Mouse (Mus musculus): ENCODE measurements around the gene Vars.
A peak's percentile ranks its signal among the peaks of the same experiment; 100 is the strongest.
"Not testable (repeated sequence)": the region's sequence is repeated elsewhere in the genome, so short reads cannot be mapped to it uniquely, and the experiment has no call there.

Vars gene

DNA sequence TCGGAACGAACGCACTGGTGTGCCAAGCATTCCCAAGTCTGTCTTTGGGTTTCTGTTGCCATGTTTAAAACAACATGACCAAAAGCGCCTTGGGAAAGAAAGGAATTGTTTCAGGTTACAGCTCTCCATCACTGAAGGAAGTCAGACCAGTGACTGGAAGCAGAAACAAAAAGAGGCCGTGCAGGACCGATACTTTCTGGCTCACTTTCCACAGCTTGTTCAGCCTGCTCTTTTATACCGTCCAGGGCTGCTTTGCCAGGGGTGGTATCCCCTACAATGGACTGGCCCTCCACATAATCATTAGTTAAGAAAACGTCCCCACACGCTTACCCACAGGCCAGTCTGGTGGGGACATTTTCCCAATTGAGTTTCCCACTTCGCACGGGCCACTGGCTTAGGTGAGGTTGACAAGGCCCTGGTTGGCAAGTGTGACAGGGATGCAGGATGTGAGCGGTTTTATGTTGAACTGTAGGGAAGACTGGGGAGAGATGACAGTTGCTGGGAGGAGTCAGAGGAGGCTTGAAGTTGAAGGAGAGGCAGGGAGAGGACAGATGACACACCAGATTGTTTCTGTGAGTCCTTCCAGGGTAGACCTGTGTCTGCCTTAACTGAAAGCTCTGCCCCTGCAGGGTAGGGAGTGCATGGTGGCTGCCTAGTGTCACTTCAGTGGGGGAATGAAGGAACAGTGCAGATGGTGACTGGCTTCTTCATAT is 1.5 kb downstream of the Vars start:
- no peak for DNase-seq (ENCODE audit: extremely low read depth, low read depth, low spot score)

DNA sequence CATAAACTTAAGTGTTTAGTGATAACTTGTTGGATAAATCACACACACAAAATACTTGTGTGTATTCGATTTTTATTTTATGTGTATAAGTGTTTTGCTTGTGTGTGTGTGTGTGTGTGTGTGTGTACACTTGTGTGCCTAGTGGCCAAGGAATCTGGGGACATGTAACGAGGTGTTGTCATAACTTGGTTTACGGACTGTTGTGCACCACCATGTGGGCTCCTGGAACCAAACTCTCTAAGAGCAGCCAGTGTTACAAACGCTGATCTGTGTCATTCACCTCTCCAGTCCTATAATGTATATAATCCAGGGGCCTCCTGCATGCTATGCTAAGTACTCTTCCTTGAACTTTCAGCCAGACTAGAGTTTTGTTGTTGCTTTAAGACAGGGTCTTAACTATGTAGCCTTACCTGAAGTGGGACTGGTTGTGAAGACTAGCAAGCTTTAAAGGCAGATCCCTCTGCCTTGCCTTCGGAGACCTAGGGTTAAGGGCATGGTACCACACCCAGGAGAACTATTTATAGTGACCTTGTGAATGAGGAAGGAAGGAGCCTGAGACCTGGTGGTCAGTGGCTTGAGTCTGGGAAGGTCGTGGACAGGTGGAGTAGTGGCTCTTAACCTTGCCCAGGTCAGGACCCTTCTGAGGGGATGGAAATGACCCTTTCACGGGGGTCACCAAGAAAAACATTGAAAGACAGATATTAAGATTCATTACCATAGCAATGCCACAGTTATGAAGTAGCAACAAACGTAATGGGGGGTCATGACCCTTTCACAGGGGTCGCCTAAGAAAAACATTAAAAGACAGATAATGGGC is 2.4 kb downstream of the Vars start:
- no peak for DNase-seq (ENCODE audit: extremely low read depth, low read depth, low spot score)

DNA sequence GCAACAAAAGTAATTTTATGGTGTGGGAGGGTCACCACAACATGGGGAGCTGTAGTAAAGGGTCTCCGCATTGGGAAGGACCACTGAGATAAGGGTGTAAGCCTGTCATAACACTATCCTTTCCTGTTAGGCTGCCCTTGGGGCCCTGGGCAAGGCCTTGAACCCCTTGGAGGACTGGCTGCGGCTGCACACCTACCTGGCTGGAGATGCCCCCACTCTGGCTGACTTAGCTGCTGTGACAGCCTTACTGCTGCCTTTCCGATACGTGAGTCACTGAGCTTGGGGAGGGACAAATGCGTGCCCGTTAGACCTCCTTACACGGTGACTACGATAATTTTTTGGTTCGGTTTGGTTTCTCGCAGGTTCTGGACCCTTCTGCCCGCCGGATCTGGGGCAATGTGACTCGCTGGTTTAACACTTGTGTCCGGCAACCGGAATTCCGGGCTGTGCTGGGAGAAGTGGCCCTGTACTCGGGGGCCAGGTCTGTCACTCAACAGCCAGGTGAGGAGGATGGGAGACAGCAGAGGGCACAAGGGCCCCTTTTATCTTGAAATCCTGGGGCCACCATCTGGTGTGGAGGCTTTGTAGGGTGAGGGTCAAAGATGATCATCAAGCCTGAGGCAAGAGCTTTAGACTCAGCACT is 3.4 kb downstream of the Vars start:
- no peak for DNase-seq (ENCODE audit: extremely low read depth, low read depth, low spot score)

DNA sequence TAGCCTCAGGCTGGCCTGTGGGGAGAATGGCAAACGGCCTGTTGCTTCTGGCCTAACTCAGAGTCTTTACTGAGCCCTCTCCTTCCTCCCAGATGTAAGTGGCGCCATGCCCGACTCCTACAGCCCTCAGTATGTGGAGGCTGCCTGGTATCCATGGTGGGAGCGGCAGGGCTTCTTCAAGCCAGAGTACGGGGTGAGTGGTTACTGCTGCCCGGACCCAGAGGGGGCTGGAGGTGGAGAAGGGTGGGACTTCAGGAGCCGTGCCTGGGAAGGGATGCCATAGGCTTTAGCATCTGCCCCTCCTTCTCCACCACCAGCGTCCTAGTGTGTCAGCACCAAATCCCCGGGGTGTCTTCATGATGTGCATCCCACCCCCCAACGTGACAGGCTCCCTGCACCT is 4.4 kb downstream of the Vars start:
- no peak for DNase-seq (ENCODE audit: extremely low read depth, low read depth, low spot score)

DNA sequence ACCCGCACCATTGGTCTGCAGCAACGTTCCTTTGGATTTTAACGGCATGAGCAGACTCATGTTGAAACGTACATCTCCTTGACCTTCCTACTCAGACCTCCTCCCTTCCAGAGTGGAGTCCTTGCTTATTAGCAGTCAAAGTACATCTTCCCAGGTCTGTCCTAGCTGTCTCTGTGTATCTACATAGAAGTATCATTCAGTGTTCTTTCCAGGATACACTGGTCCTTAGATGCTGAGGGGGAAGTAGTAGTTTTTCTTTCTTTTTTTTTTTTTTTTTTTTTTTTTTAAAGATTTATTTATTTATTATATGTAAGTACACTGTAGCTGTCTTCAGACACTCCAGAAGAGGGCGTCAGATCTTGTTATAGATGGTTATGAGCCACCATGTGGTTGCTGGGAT is 5.1 kb downstream of the Vars start:
- not testable (repeated sequence) for DNase-seq (ENCODE audit: extremely low read depth, low read depth, low spot score)

DNA sequence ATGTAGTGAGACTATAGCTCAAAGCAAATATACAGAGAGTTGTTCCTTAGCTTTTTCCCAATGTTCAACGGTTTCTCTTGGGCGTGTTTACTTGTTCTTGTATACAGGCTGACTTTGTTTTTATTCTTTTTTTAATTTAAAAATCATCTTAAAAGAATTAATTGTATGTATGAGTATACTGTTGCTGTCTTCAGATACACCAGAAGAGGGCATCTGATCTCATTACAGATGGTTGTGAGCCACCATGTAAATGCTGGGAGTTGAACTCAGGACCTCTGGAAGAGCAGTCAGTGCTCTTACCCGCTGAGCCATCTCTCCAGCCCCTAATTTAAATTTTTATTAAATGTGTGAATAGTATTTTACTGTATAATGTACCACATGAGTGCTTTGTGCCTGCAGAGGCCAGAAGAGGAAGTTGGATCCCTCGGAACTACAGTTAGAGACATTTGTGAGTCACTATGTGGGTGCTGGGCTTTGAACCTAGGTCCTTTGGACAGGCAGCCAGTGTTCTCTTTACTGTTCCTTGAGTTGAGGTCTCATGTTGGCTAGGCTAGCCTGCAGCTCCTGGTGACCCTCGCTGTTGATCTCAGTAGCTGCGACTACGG is 6.7 kb downstream of the Vars start:
- DNase-seq (ENCODE audit: extremely low read depth, low read depth, low spot score): no peak

DNA sequence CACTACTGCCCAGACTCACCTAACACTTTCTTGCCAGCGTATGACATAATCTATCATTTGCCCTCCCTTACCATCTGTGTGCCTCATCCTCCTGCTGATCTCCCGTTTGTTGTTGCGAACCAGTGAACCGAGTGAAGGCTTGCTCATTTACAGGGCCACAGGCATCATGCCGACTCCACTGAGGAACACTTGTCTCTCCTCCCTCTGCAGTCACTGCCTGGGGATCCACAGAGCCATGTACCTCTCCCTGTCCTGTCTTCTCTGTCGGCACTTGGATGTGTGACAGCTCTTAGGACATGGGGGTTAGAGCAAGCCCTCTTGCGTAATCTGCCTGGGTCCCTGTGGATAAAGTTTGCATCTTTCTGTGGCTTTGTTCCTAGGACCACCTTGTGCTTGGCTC is 8.8 kb downstream of the Vars start:
- DNase-seq (ENCODE audit: extremely low read depth, low read depth, low spot score): no peak

DNA sequence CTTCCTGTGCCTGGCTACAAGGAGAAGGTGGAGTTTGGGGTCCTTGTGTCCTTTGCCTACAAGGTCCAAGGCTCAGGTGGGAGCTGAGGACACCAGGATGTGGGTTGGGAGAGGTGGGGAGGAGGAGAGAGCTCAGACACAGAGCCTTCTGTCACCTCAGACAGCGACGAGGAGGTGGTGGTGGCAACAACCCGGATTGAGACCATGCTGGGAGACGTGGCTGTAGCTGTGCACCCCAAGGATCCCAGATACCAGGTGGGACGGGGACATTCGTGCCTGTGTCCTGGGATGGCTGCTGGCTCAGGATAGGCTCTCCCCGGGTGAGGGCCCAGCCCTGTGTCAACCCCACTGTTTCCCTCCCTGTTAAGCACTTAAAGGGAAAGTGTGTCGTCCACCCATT is 10.7 kb downstream of the Vars start:
- no peak for DNase-seq (ENCODE audit: extremely low read depth, low read depth, low spot score)

DNA sequence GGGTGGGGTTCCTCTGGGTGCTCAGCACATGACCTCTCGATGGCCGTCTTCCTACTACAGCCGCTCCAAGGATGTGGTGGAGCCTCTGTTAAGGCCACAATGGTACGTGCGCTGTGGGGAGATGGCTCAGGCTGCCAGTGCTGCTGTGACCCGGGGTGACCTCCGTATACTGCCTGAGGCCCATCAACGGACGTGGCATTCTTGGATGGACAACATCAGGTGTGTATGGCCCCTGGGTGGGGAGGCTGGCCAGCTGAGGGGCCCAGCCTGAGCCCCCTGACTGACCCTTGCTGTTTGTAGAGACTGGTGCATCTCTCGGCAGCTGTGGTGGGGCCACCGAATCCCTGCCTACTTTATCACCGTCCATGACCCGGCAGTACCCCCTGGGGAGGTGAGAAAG is 11.6 kb downstream of the Vars start:
- no peak for DNase-seq (ENCODE audit: extremely low read depth, low read depth, low spot score)

DNA sequence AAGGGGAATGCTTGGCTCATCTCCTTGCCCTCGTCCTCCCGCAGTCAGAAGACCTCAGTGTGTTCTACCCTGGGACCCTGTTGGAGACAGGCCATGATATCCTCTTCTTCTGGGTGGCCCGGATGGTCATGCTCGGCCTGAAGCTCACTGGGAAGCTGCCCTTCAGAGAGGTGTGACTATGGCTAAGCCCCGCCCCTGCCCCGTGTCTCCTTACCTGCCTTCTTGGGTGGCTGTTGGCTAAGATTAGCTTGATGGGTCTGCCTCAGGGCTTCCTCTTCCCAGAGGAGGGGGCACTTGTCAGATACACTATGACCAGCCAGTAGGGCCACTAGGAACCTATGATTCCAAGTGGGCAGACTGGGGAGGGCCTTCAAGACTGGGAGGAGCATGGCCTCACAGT is 12.4 kb downstream of the Vars start:
- no peak for DNase-seq (ENCODE audit: extremely low read depth, low read depth, low spot score)

DNA sequence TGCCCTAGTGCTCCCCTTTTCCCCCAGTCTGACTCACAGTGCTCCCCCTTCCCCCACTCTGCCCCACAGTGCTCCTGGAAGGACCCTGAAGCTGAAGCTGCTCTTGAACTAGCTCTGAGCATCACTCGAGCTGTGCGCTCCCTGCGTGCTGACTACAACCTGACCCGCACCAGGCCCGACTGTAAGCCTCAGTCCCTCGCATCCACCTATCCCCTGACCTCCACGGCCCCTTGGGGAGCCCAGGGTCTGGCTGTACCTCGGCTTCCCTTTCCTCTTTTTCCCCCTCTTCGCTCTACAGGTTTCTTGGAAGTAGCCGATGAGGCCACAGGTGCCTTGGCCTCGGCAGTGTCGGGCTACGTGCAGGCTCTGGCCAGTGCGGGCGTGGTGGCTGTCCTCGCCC is 14.5 kb downstream of the Vars start:
- DNase-seq (ENCODE audit: extremely low read depth, low read depth, low spot score): no peak

DNA sequence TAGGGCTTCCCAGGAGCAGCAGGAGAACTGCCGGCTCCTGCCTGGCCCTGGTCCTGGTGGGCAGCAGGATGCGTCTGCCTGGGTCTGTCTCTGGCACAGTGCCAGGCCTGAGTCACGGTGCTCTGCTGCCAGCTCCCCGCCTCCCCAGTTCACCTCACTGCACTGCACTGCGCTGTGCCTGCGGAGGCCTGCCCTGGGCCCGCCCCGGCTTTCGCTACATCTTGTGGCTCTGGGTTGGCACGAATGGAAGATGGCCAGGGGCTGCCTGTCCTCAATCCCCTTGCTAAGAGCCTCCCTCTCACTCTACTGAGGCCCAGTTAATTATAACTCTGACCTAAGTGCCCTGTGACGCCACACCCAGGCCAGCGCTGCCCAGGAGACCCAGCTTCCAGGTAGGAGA is 15.6 kb downstream of the Vars start, which contains the start of gene Vwa7:
TSS of gene Vwa7 (plus strand) at position 204 of the 400 bp plus-strand sequence.
- DNase-seq (ENCODE audit: extremely low read depth, low read depth, low spot score): no peak

DNA sequence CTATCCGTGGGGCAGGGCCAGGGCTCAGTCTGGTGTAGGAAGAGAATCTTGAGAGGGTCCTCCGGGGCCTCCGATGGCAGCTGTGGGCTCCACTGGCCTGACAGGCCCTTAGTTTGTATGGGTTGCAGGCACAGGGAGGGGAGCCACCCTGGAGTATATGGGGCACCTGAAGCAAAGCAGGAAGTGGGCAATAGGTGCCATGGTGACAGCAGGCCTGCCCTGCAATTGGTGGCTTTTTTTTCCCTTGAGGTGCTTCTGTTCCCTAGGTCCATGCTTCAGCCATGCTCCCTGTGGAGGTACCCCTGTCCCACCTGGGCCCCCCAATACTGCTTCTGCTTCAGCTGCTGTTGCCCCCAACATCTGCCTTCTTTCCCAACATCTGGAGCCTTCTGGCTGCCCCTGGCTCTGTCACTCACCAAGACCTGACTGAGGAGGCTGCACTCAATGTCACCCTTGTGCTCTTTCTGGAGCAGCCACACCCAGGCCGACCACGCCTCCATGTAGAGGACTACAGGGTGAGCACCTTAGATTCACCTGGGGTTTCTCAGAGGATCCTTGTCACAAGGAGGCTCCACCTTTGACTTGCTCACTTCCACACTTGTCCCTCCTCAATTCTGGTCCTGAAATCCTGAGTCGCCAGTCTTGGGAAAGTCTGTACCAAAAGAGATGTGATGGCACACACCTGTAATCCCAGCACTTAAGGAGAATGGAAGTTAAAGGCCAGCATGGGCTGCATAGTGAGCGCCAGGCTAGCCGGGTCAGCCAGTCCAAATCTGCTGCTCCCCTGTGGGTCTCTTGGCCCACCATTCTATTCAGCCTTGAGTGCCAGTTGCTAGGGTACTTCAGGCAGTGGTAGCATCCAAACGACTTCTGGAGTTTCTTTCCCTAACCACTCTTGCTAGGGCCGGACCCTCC is 16.3 kb downstream of the Vars start:
- no peak for DNase-seq (ENCODE audit: extremely low read depth, low read depth, low spot score)

DNA sequence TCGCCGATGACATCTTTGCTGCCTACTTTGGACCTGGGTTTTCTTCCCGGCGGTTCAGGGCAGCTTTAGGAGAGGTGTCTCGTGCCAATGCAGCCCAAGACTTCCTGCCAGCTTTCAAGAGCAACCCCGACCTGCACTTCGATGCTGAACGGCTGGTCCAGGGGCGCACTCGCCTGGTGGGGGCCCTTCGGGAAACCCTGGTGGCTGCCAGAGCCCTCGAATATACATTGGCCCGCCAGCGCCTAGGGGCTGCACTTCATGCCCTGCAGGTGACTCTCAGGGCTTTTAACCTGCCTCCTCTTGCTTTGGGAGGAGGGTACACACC is 16.9 kb downstream of the Vars start:
- no peak for DNase-seq (ENCODE audit: extremely low read depth, low read depth, low spot score)

DNA sequence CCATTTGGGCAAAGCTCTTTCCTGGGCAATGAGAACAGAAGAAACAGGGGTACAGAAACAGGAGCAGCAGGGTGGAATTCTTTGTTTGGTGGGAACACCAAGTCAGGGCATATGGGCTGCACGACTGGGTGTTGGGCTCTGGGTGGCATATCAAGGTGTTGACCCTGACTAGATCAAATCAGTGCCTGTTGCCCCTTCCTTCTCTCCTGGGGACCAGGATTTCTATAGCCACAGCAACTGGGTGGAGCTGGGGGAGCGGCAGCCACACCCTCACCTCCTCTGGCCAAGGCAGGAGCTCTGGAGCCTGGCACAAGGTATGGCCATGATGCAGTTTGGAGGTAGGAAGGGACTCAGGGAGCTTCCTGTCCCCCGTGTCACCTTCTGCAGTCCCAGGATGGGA is 17.4 kb downstream of the Vars start:
- DNase-seq (ENCODE audit: extremely low read depth, low read depth, low spot score): no peak

DNA sequence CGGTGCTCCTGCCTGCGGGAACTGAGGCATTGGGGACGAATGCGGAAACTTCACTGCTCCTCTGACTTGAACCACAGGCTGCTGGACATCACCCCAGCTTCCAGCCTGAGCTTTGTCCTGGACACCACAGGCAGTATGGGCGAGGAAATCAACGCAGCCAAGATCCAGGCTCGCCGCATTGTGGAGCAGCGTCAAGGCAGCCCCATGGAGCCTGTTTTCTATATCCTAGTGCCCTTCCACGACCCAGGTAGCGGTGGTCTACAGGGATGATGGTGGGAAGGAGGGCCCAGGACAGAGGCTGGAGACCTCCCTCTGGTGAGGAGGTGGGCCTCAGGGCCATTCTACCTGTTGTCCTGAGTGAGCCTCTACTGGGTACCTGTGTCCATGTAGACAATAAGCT is 19.1 kb downstream of the Vars start:
- no peak for DNase-seq (ENCODE audit: extremely low read depth, low read depth, low spot score)

DNA sequence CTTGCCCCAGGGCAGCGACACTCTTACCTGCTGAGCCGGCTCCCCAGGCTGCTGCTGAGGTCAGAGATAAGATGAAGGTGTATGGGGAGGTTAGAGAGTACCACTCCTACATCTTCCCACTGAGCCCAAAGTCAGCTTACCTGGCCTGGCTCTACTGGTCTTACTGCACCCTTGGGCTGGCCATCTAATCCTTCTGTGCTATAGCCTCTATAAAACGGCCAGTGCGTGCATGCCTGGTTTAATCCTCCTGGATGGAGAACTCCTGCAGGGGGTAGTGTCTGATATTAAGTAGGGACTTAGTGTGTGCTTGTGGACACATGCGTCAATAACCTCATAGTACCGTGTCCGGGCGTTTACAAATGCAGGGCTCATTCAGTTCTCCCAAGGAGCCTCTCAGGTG is 19.8 kb downstream of the Vars start:
- peak; percentile 82 for DNase-seq (ENCODE audit: extremely low read depth, low read depth, low spot score)

DNA sequence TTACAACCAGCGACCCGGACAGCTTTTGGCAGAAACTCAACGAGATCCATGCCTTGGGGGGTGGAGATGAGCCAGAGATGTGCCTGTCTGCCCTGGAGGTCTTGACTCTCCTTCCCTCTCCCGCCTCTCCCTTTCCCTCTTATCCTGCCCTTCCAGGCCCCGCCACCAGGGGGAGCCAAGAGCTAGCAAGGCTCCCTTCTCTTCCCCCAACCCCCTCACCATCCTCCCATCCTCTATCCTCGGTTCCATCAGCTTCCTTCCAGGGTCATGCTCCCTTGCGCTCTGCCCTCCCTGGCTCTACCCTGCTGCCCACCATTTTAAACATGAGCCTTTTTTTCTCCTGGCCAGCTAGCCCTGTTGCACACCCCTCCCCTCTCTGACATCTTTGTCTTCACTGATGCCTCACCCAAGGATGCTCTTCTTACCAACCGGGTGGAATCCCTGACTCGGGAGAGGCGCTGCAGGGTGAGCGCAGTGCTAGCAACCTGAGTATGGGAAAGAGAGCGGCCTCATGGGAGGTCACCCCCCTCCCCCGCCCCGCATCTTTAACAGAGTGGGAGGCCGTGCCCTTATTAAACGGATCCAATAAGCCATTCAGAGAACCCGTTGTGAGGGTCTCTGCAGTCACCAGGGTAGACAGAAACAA is 20.5 kb downstream of the Vars start:
- DNase-seq (ENCODE audit: extremely low read depth, low read depth, low spot score): no peak

DNA sequence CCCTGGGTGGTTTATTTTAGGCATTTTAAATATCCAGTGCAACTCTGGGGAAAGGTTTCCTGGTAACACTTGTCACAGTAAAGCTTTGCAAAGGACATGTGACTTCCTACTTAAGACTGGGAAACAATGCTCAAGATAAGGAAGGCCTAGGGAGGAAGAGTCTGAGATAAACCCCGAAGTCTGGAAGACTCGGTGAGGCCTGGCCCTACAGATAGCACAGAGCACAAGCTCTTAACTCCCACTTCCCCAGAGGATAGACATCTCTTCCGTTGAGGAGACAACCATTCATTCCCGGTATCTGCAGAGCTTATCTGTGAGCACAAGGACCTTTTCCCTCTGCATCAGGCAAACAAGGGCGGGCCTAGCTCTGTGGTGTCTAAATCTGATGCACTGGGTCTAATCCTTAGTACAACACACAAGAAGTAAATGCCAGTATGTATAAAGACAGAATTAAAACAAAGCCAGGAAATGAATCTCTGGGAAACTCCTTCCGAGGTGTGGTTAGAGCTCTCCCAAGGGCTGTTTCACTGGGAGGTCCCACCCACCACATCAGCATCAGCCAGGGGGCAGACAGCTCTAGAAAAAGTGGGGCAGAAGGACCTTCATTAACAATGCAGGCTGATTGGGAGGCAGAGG is 21.2 kb downstream of the Vars start:
- no peak for DNase-seq (ENCODE audit: extremely low read depth, low read depth, low spot score)

DNA sequence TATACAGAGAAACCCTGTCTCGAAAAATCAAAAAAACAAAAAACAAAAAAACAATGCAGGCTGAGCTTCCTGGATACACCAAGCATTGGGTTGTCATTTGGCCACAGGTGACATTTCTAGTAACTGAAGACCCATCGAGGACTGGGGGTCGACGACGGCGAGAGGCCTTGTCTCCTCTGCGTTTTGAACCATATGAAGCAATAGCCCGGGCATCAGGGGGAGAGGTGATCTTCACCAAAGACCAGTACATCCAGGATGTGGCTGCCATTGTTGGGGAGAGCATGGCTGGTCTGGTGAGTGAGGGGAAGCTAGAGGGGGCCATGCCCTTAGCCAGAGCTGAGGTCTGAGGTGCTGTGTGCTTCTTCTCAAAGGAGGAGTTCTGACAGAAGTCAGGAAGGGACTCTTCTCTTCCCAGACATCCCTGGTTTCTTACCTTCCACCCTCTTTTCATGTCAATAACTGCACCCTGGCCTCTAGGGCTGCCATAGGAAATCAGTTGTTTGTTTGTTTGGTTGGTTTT is 21.8 kb downstream of the Vars start:
- DNase-seq (ENCODE audit: extremely low read depth, low read depth, low spot score): no peak
